Mouse (Mus musculus): ENCODE measurements around the gene Stard9. TPM values are rescaled to one million over a fixed set of nuclear protein-coding genes. Genes with fewer than 3 reads are reported as not detected.

The Stard9 gene
- total and polyA plus RNA-seq, 3 experiments, result 0.54 to 12.3 (median 3.7) TPM

DNA sequence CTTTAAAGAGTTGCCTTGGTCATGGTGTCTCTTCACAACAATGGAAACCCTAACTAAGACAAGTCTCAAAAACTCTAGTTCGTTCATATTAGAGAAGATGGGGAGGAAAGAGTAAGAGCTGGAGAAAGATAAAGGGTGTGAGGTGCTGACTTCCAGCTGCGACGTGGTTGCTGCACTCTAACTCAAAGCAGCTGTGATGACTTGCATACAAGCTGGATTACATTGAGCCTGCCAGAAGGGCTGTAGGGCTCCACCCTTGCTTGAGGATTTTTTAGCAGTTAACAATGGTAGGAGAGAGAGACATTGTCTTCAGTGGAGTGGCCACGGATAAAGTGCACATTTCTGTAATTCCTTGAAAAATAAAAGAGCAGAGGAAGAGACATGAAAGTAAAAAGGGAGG lies 17.9 kb downstream of the Stard9 start:
- ATAC-seq (ENCODE audit: extremely low read depth, insufficient number of reproducible peaks, low FRiP score, poor library complexity, severe bottlenecking) (no peak), DNase-seq (ENCODE audit: low spot score) (no peak)
- H3K9me3 ChIP-seq (replicated peaks), result no peaks in the 10 kb centered on the region
- no peak overlapping the region for H3K4me3 ChIP-seq (ENCODE audit: low read depth, low read length)
- H3K27me3 ChIP-seq (ENCODE audit: insufficient read depth, low read length), result peaks cover 12% of the 10 kb centered on the region
- H3K4me1 ChIP-seq (ENCODE audit: insufficient read depth, low read depth, low read length), result peaks cover 14% of the 10 kb centered on the region; the same call in 1 of the 2 replicates
- H3K36me3 ChIP-seq (replicated peaks), result no peaks in the 10 kb centered on the region
- no peak for TF ChIP-seq POLR2AphosphoS5 (IDR thresholded peaks at IDR 0.05; ENCODE audit: insufficient replicate concordance, low read depth, low read length)
- TF ChIP-seq TAL1 (conservative IDR thresholded peaks at IDR 0.05; ENCODE audit: low read depth, low read length), result no peak
- no peak for TF ChIP-seq CTCF (IDR thresholded peaks at IDR 0.05; ENCODE audit: low read depth, low read length)
- no peak for TF ChIP-seq GATA1 (IDR thresholded peaks at IDR 0.05; ENCODE audit: borderline replicate concordance, low read length)
- TF ChIP-seq GATA2 (IDR thresholded peaks at IDR 0.05; ENCODE audit: borderline replicate concordance, low read depth, low read length), result no peak

DNA sequence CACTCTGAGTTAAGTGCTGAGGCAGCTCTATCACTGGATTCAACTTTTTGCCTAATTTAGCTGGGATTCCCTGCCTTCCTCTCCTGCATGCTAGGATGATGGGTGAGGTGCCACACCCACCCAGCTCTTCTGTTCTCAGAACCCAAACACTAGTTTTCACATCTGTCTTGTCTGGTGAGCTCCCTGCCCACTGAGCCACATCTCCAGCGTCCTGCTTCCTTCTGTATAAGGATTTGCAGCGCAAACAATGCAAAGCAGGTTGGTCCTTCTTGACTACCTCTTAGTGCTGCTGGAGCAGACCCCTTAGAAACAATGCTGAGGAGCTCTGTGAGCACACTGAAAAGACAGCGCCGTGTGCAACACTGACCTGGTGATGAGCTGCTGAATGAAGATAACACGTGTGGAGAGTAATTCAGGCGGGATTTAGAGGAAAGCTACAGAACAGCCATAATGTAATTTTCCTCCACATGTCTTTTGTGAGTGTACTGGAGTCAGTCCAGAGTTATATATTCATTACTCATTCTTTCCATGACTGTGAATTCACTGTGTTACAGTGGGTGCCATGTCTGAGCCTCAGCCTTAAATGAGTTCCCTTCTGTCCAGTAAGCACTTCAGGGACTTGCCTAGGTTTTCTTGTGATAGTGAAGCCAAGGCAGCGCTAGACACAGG lies 23.5 kb downstream of the Stard9 start:
- H3K36me3 ChIP-seq (replicated peaks), result no peaks in the 10 kb centered on the region
- H3K4me3 ChIP-seq (ENCODE audit: low read depth, low read length), result no peak overlapping the region
- ATAC-seq (ENCODE audit: extremely low read depth, insufficient number of reproducible peaks, low FRiP score, poor library complexity, severe bottlenecking) (no peak), DNase-seq (ENCODE audit: low spot score) (no peak)
- H3K9me3 ChIP-seq (replicated peaks), result no peaks in the 10 kb centered on the region
- H3K4me1 ChIP-seq (ENCODE audit: insufficient read depth, low read depth, low read length), result peaks cover 28% of the 10 kb centered on the region
- TF ChIP-seq CTCF (IDR thresholded peaks at IDR 0.05; ENCODE audit: low read depth, low read length) (no peak), GATA1 (IDR thresholded peaks at IDR 0.05; ENCODE audit: borderline replicate concordance, low read length) (no peak), TAL1 (conservative IDR thresholded peaks at IDR 0.05; ENCODE audit: low read depth, low read length) (no peak), GATA2 (IDR thresholded peaks at IDR 0.05; ENCODE audit: borderline replicate concordance, low read depth, low read length) (no peak), POLR2AphosphoS5 (IDR thresholded peaks at IDR 0.05; ENCODE audit: insufficient replicate concordance, low read depth, low read length) (no peak)
- H3K27me3 ChIP-seq (ENCODE audit: insufficient read depth, low read length), result peaks cover 13% of the 10 kb centered on the region; the same call in 1 of the 2 replicates

DNA sequence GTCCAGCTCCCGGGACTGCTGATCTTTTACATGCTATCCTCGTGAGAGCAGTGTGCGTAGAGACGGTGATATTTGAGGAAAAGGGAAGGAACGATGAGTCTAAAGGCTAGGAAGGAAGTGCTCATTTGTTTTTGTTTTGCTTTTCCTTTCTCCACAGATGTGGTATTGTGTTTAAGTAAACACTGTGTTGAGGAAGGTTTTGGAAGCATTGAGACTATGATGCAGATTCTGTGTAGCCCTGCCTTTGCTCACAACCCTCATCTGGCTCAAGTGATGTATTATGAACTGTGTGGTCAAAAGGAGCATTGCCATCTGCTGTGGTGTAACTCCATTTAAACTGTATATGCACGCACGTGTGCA lies 24.0 kb downstream of the Stard9 start:
- Histone ChIP-seq H3K4me3 (ENCODE audit: low read depth, low read length) (no peak overlapping the region), H3K9me3 (replicated peaks) (no peaks in the 10 kb centered on the region), H3K4me1 (ENCODE audit: insufficient read depth, low read depth, low read length) (peaks cover 31% of the 10 kb centered on the region), H3K27me3 (ENCODE audit: insufficient read depth, low read length) (peaks cover 13% of the 10 kb centered on the region; the same call in 1 of the 2 replicates), H3K36me3 (replicated peaks) (no peaks in the 10 kb centered on the region)
- DNase-seq (ENCODE audit: low spot score) (no peak), ATAC-seq (ENCODE audit: extremely low read depth, insufficient number of reproducible peaks, low FRiP score, poor library complexity, severe bottlenecking) (no peak)
- TF ChIP-seq CTCF (IDR thresholded peaks at IDR 0.05; ENCODE audit: low read depth, low read length), result no peak
- no peak for TF ChIP-seq POLR2AphosphoS5 (IDR thresholded peaks at IDR 0.05; ENCODE audit: insufficient replicate concordance, low read depth, low read length)
- TF ChIP-seq GATA1 (IDR thresholded peaks at IDR 0.05; ENCODE audit: borderline replicate concordance, low read length), result no peak
- TF ChIP-seq TAL1 (conservative IDR thresholded peaks at IDR 0.05; ENCODE audit: low read depth, low read length), result no peak
- TF ChIP-seq GATA2 (IDR thresholded peaks at IDR 0.05; ENCODE audit: borderline replicate concordance, low read depth, low read length), result no peak

DNA sequence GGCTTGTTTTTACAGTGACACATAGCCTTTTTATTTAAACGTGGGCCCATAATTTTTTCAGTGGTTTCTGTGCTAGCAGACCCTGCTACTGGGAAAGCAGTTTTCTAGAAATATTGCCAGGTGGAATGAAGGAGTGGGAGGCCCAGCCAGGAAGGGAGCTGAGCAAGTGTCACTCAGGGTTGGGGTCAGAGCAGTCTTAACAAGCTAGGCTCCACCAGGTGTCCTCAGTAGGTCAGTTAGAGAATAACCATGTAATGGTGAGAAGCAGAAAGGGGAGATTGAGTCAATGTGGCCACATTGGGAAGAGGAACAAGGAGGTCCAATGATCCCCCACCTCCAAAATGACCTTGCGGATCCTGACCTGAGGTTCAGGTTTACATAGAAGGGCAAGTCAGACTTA lies 25.8 kb downstream of the Stard9 start:
- H3K4me1 ChIP-seq (ENCODE audit: insufficient read depth, low read depth, low read length), result peaks cover 44% of the 10 kb centered on the region
- no peaks in the 10 kb centered on the region for H3K9me3 ChIP-seq (replicated peaks)
- H3K27me3 ChIP-seq (ENCODE audit: insufficient read depth, low read length), result peaks cover 13% of the 10 kb centered on the region; the same call in 1 of the 2 replicates
- DNase-seq (ENCODE audit: low spot score), result no peak
- TF ChIP-seq POLR2AphosphoS5 (IDR thresholded peaks at IDR 0.05; ENCODE audit: insufficient replicate concordance, low read depth, low read length), result no peak
- TF ChIP-seq TAL1 (conservative IDR thresholded peaks at IDR 0.05; ENCODE audit: low read depth, low read length), result no peak
- TF ChIP-seq GATA2 (IDR thresholded peaks at IDR 0.05; ENCODE audit: borderline replicate concordance, low read depth, low read length), result no peak
- TF ChIP-seq GATA1 (IDR thresholded peaks at IDR 0.05; ENCODE audit: borderline replicate concordance, low read length), result no peak
- TF ChIP-seq CTCF (IDR thresholded peaks at IDR 0.05; ENCODE audit: low read depth, low read length), result no peak
- no peak for ATAC-seq (ENCODE audit: extremely low read depth, insufficient number of reproducible peaks, low FRiP score, poor library complexity, severe bottlenecking)
- no peaks in the 10 kb centered on the region for H3K36me3 ChIP-seq (replicated peaks)
- H3K4me3 ChIP-seq (ENCODE audit: low read depth, low read length), result no peak overlapping the region

DNA sequence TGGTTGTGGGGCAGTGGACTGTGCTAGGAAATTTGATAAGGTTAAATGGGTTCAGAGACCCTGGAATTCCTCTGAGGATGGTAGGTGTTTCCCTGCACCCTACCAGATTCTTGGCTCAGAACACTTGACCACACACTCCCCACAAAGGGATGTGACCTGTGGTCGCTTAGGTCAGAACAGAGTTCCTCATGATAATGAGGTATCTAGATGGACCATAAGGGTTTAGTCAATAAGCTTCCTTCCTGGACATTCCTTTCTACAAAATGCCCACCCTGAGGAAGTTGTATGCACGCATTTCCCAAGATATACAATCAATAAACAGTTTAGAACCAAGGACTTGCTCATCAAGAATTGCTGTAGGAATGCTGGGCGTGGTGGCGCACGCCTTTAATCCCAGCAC lies 27.0 kb downstream of the Stard9 start:
- TF ChIP-seq GATA1 (IDR thresholded peaks at IDR 0.05; ENCODE audit: borderline replicate concordance, low read length) (no peak), GATA2 (IDR thresholded peaks at IDR 0.05; ENCODE audit: borderline replicate concordance, low read depth, low read length) (no peak), CTCF (IDR thresholded peaks at IDR 0.05; ENCODE audit: low read depth, low read length) (no peak), POLR2AphosphoS5 (IDR thresholded peaks at IDR 0.05; ENCODE audit: insufficient replicate concordance, low read depth, low read length) (no peak), TAL1 (conservative IDR thresholded peaks at IDR 0.05; ENCODE audit: low read depth, low read length) (no peak)

DNA sequence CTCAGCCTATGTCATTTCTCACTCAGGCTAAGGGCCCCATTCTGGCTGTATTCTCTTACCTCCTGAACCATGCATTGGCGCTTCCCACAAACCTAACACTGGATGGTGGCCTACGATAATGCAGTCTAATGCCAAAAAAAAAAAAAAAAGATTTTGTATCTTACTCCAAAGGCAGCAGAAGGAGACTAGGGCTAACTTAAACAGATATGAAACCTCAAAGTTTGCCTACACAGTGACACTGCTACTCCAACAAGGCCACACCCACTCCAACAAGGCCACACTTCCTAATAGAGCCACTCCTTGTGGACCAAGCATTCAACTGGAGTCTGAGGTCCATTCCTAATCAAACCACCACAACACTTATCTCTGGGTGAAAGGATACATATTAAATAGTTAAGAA lies 27.8 kb downstream of the Stard9 start:
- TF ChIP-seq TAL1 (conservative IDR thresholded peaks at IDR 0.05; ENCODE audit: low read depth, low read length) (no peak), POLR2AphosphoS5 (IDR thresholded peaks at IDR 0.05; ENCODE audit: insufficient replicate concordance, low read depth, low read length) (no peak), GATA1 (IDR thresholded peaks at IDR 0.05; ENCODE audit: borderline replicate concordance, low read length) (no peak), GATA2 (IDR thresholded peaks at IDR 0.05; ENCODE audit: borderline replicate concordance, low read depth, low read length) (no peak), CTCF (IDR thresholded peaks at IDR 0.05; ENCODE audit: low read depth, low read length) (no peak)
- no peaks in the 10 kb centered on the region for H3K36me3 ChIP-seq (replicated peaks)
- ATAC-seq (ENCODE audit: extremely low read depth, insufficient number of reproducible peaks, low FRiP score, poor library complexity, severe bottlenecking) (no peak), DNase-seq (ENCODE audit: low spot score) (no peak)
- H3K9me3 ChIP-seq (replicated peaks), result no peaks in the 10 kb centered on the region
- peaks cover 62% of the 10 kb centered on the region for H3K4me1 ChIP-seq (ENCODE audit: insufficient read depth, low read depth, low read length)
- peaks cover 7% of the 10 kb centered on the region; the same call in 1 of the 2 replicates for H3K27me3 ChIP-seq (ENCODE audit: insufficient read depth, low read length)
- H3K4me3 ChIP-seq (ENCODE audit: low read depth, low read length), result no peak overlapping the region

More for the DNA sequence above, 27.0 kb downstream of the Stard9 start:
- Histone ChIP-seq H3K27me3 (ENCODE audit: insufficient read depth, low read length) (peaks cover 13% of the 10 kb centered on the region; the same call in 1 of the 2 replicates), H3K9me3 (replicated peaks) (no peaks in the 10 kb centered on the region), H3K4me3 (ENCODE audit: low read depth, low read length) (no peak overlapping the region), H3K4me1 (ENCODE audit: insufficient read depth, low read depth, low read length) (peaks cover 55% of the 10 kb centered on the region), H3K36me3 (replicated peaks) (no peaks in the 10 kb centered on the region)
- no peak for ATAC-seq (ENCODE audit: extremely low read depth, insufficient number of reproducible peaks, low FRiP score, poor library complexity, severe bottlenecking)
- no peak for DNase-seq (ENCODE audit: low spot score)

Data from G1E (cell line).